Mouse (Mus musculus) intestine, embryonic 14.5 days (tissue): ENCODE data around the gene Ube2t. TPM values are rescaled to one million over a fixed set of nuclear protein-coding genes. Genes with fewer than 3 reads are reported as not detected.

Source experiments
- polyA plus RNA-seq: library from polyadenylated mRNA; unstranded; fragments of >200 nt; fragmentation: Nextera tagmentation; extraction: Ambion mirVana; gene quantifications from 2 replicates; pipeline ENCODE4 v1.2.1, GENCODE M21; 2014

The Ube2t gene
- polyA plus RNA-seq, 1 experiment from 2014 or later = 32.9 TPM

Other genes with a start within 250 kb of the Ube2t start
- 34.0 and 37.6 TPM in 2 replicates for gene Ppp1r12b, start 6.6 kb upstream of the Ube2t start, polyA plus RNA-seq
- gene Lgr6, start 142.7 kb downstream of the Ube2t start, polyA plus RNA-seq = 0.69 and 0.97 TPM in 2 replicates
- gene Ptpn7, start 170.1 kb downstream of the Ube2t start, polyA plus RNA-seq = 2.0 TPM in 2 replicates
- 54.2 and 55.1 TPM in 2 replicates for gene Arl8a, start 184.3 kb downstream of the Ube2t start, polyA plus RNA-seq
- 0.35 and 0.50 TPM in 2 replicates for gene Gpr37l1, start 205.1 kb downstream of the Ube2t start, polyA plus RNA-seq